ENCODE assay signal across 11 mouse cellular contexts in genomic region chr10:69796421-69796886, GRCm38 (mm10).
A peak's percentile ranks its signal among the peaks of the same experiment; 100 is the strongest.
DNase-seq lines count a peak whose midpoint lies in the region; ATAC-seq and TF ChIP-seq lines count a peak whose summit lies in the region.
"Had no signal": no experiment of that assay in that cellular context is flagged by ENCODE, and none has a peak within 500 bp of the region (broad histone marks: within the 10 kb centered on the region; RNA-seq: fewer than 3 reads in every experiment).

No protein-coding gene starts in this region.

- H3K27me3 ChIP-seq in liver, adult 2 months (ENCODE audit: control insufficient read depth, insufficient read depth, low read length): no peaks in the 10 kb centered on the region
- no peaks in the 10 kb centered on the region for H3K27me3 ChIP-seq in liver, postnatal 0 days (ENCODE audit: insufficient read depth, low read length)
- no peaks in the 10 kb centered on the region for H3K27me3 ChIP-seq in heart, postnatal 0 days (ENCODE audit: control insufficient read depth, insufficient read depth, low read length)
- H3K27me3 ChIP-seq: CH12.LX; kidney, embryonic 15.5 days had no signal

- no peaks in the 10 kb centered on the region for H3K4me1 ChIP-seq in liver, adult 2 months (ENCODE audit: control insufficient read depth, insufficient read depth, low read length)
- no peaks in the 10 kb centered on the region for H3K4me1 ChIP-seq in liver, postnatal 0 days (ENCODE audit: insufficient read depth)
- peaks cover 30% of the 10 kb centered on the region for H3K4me1 ChIP-seq in heart, postnatal 0 days (ENCODE audit: control insufficient read depth, insufficient read depth)
- peaks cover 4% of the 10 kb centered on the region; the same call in 1 of the 2 replicates for H3K4me1 ChIP-seq in lung, adult 2 months (ENCODE audit: control insufficient read depth, insufficient read depth, low read length)
- H3K4me1 ChIP-seq: kidney, embryonic 15.5 days had no signal

- H3K4me3 ChIP-seq in liver, adult 2 months (ENCODE audit: insufficient read depth, low read depth, low read length): no peak overlapping the region
- H3K4me3 ChIP-seq in liver, postnatal 0 days (ENCODE audit: low read depth, low read length): no peak overlapping the region
- no peak overlapping the region for H3K4me3 ChIP-seq in heart, postnatal 0 days (ENCODE audit: low read depth, low read length)
- no peak overlapping the region for H3K4me3 ChIP-seq in lung, adult 2 months (replicated peaks; ENCODE audit: extremely low read depth, low read depth, low read length)
- H3K4me3 ChIP-seq: gastrocnemius, adult 2 months; kidney, embryonic 15.5 days had no signal

- no peaks in the 10 kb centered on the region for H3K9me3 ChIP-seq in liver, postnatal 0 days (ENCODE audit: low read length)
- H3K9me3 ChIP-seq in heart, postnatal 0 days (replicated peaks; ENCODE audit: control insufficient read depth, low read length): no peaks in the 10 kb centered on the region
- H3K9me3 ChIP-seq: kidney, embryonic 15.5 days had no signal

- no peak for TF ChIP-seq POLR2A in liver, adult 2 months (IDR thresholded peaks at IDR 0.05; ENCODE audit: extremely low read depth, insufficient read depth, low read length)
- TF ChIP-seq POLR2A in lung, adult 2 months (IDR thresholded peaks at IDR 0.05; ENCODE audit: borderline replicate concordance, extremely low read depth, low read depth, low read length): no peak

- no peaks in the 10 kb centered on the region for H3K79me2 ChIP-seq in liver, adult 2 months (ENCODE audit: control insufficient read depth, insufficient read depth, low read length)

- no peak overlapping the region for H3K9ac ChIP-seq in liver, adult 2 months (ENCODE audit: low read depth, low read length)
- H3K9ac ChIP-seq in liver, postnatal 0 days (replicated peaks): no peak overlapping the region
- no peak overlapping the region for H3K9ac ChIP-seq in heart, postnatal 0 days (replicated peaks; ENCODE audit: low read depth, low read length)
- H3K9ac ChIP-seq: kidney, embryonic 15.5 days had no signal

- H3K36me3 ChIP-seq in liver, adult 2 months (ENCODE audit: control insufficient read depth, insufficient read depth, low read length): no peaks in the 10 kb centered on the region
- no peaks in the 10 kb centered on the region for H3K36me3 ChIP-seq in liver, postnatal 0 days (replicated peaks; ENCODE audit: insufficient read depth, low read length)
- H3K36me3 ChIP-seq in heart, postnatal 0 days (replicated peaks; ENCODE audit: control insufficient read depth, insufficient read depth, low read length): no peaks in the 10 kb centered on the region
- H3K36me3 ChIP-seq: kidney, embryonic 15.5 days had no signal

- ATAC-seq in liver, postnatal 0 days: no peak
- ATAC-seq in heart, postnatal 0 days (ENCODE audit: insufficient read depth, low read depth): 0 out of 2 replicates have a peak, but pooled peaks have one; percentile 18

- intact Hi-C loops in heart, postnatal 14 days (cut with DNase I): loop anchor here (5.0 kb wide), 2 partner anchors 46 to 344 kb away; no protein-coding TSS in a partner anchor

- H3K27ac ChIP-seq in liver, adult 2 months (replicated peaks; ENCODE audit: insufficient read depth, low read depth, low read length): no peak overlapping the region
- no peak overlapping the region for H3K27ac ChIP-seq in liver, postnatal 0 days (ENCODE audit: low read depth)
- 0 out of 2 replicates have a peak overlapping the region, but pooled peaks have one; percentile 0 for H3K27ac ChIP-seq in heart, postnatal 0 days (ENCODE audit: low read depth)
- H3K27ac ChIP-seq: gastrocnemius, adult 2 months; kidney, embryonic 15.5 days had no signal

- TF ChIP-seq EP300 in liver, postnatal 0 days (IDR thresholded peaks at IDR 0.05; ENCODE audit: low read depth): no peak
- no peak for TF ChIP-seq EP300 in heart, postnatal 0 days (IDR thresholded peaks at IDR 0.05; ENCODE audit: low read depth)

- 55% methylated on average over 8 of the region's 8 CpGs for WGBS in liver, adult 2 months
- WGBS in liver, postnatal 0 days (ENCODE audit: insufficient replicate concordance): 27% methylated on average over 8 of the region's 8 CpGs
- 22% methylated on average over 8 of the region's 8 CpGs for WGBS in heart, postnatal 0 days
- 27% methylated on average over 8 of the region's 8 CpGs for WGBS in lung, adult 2 months

- TF ChIP-seq CTCF in liver, adult 2 months (IDR thresholded peaks at IDR 0.05; ENCODE audit: low read depth, low read length): no peak
- TF ChIP-seq CTCF in liver, postnatal 0 days (IDR thresholded peaks at IDR 0.05; ENCODE audit: low read depth): no peak
- no peak for TF ChIP-seq CTCF in heart, postnatal 0 days (IDR thresholded peaks at IDR 0.05; ENCODE audit: low read depth)
- no peak for TF ChIP-seq CTCF in lung, adult 2 months (IDR thresholded peaks at IDR 0.05; ENCODE audit: insufficient read depth, low read length)

- H3K4me2 ChIP-seq in liver, postnatal 0 days (ENCODE audit: low read depth, low read length): no peak overlapping the region
- no peak overlapping the region for H3K4me2 ChIP-seq in heart, postnatal 0 days (ENCODE audit: low read depth, low read length)
- H3K4me2 ChIP-seq: kidney, embryonic 15.5 days had no signal

- peak; percentile 68 for DNase-seq in heart, adult 11 months
- no peak for DNase-seq in heart, postnatal 14 days
- peak; percentile 13 for DNase-seq in liver, adult 2 months (ENCODE audit: extremely low read depth, low read depth, low spot score)
- DNase-seq in liver, postnatal 0 days: no peak
- peak; percentile 63 for DNase-seq in cerebellum, adult 11 months
- no peak for DNase-seq in heart, postnatal 0 days (ENCODE audit: low spot score)
- no peak for DNase-seq in adrenal gland, adult 18-20 months (ENCODE audit: low spot score in 2 of 2)
- no peak for DNase-seq in lung, adult 2 months
- DNase-seq: gastrocnemius, adult 2 months had no signal

Comparison
In these comparisons a context has a peak if more than half of its experiments do, and no peak if none do; other contexts are left out.
1. DNase-seq: peak in heart, adult 11 months (single experiment), liver, adult 2 months (single experiment) and cerebellum, adult 11 months (single experiment); none in heart, postnatal 14 days (0 of 2), liver, postnatal 0 days (single experiment), heart, postnatal 0 days (single experiment), adrenal gland, adult 18-20 months (0 of 2) and lung, adult 2 months (single experiment).